10 mouse cellular contexts compared by ENCODE assay signal in the genomic region with DNA sequence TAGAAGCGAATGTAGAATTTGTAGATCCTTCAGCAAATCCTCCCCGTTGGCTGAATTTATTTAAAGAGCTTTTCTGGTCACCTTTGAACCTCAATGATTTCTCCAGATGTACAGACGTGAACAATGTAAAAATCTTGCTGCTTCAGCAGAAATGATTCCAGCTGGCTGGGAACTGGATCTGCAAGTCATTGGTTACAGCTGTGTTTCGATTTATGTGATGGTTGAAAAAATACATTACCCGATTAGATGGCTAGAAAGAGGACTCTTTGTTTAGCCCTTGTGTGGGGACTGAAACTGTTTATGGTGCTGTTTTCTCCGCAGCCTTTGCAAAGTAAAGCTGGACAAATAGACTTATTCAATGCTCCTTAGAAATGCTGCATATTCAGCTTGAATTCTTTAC. TPM values are rescaled to one million over a fixed set of nuclear protein-coding genes. Genes with fewer than 3 reads are reported as not detected.
DNase-seq lines count a peak whose midpoint lies in the region; ATAC-seq and TF ChIP-seq lines count a peak whose summit lies in the region.
"Had no signal": no experiment of that assay in that cellular context is flagged by ENCODE, and none has a peak within 500 bp of the region (broad histone marks: within the 10 kb centered on the region; RNA-seq: fewer than 3 reads in every experiment).

No protein-coding gene starts in this region.

- H3K27ac ChIP-seq in layer of hippocampus, adult 2 months = peak overlapping the region; percentile 68
- peak overlapping the region; percentile 83 for H3K27ac ChIP-seq in embryonic facial prominence, embryonic 13.5 days
- peak overlapping the region; percentile 80 for H3K27ac ChIP-seq in hindbrain, embryonic 13.5 days
- H3K27ac ChIP-seq in neural tube, embryonic 11.5 days (ENCODE audit: low read depth, low read length) = peak overlapping the region; percentile 54; the same call in 1 of the 2 replicates

- H3K9me3 ChIP-seq in embryonic facial prominence, embryonic 13.5 days = no peaks in the 10 kb centered on the region
- no peaks in the 10 kb centered on the region for H3K9me3 ChIP-seq in hindbrain, embryonic 13.5 days
- H3K9me3 ChIP-seq in neural tube, embryonic 11.5 days (ENCODE audit: control insufficient read depth, low read length) = no peaks in the 10 kb centered on the region

- TF ChIP-seq CTCF in layer of hippocampus, adult 2 months (conservative IDR thresholded peaks at IDR 0.05) = no peak

- H3K36me3 ChIP-seq in embryonic facial prominence, embryonic 13.5 days = no peaks in the 10 kb centered on the region
- H3K36me3 ChIP-seq in hindbrain, embryonic 13.5 days = no peaks in the 10 kb centered on the region
- no peaks in the 10 kb centered on the region for H3K36me3 ChIP-seq in neural tube, embryonic 11.5 days (ENCODE audit: control insufficient read depth, insufficient read depth, low read length)

- DNase-seq in layer of hippocampus, adult 2 months (ENCODE audit: low spot score in 2 of 2) = no peak
- no peak for DNase-seq in layer of hippocampus, postnatal 14 days (ENCODE audit: low spot score in 2 of 2)
- DNase-seq in neural tube, embryonic 11.5 days (ENCODE audit: low spot score) = peak; percentile 41
- DNase-seq in gastrocnemius, postnatal 10 days = no peak
- no peak for DNase-seq in MN1 (ENCODE audit: low spot score)
- no peak for DNase-seq in urinary bladder, adult 18-20 months (ENCODE audit: low spot score in 2 of 2)
- DNase-seq: cerebellum, postnatal 25 days had no signal

- WGBS in embryonic facial prominence, embryonic 13.5 days = 15% methylated on average over 6 of the region's 6 CpGs
- 30% methylated on average over 6 of the region's 6 CpGs for WGBS in hindbrain, embryonic 13.5 days
- 28% methylated on average over 6 of the region's 6 CpGs for WGBS in neural tube, embryonic 11.5 days

- H3K9ac ChIP-seq in embryonic facial prominence, embryonic 13.5 days = no peak overlapping the region
- no peak overlapping the region for H3K9ac ChIP-seq in hindbrain, embryonic 13.5 days
- H3K9ac ChIP-seq in neural tube, embryonic 11.5 days (ENCODE audit: low read length) = no peak overlapping the region

- 0 out of 2 replicates have a peak, but pooled peaks have one; percentile 62 for ATAC-seq in embryonic facial prominence, embryonic 13.5 days (ENCODE audit: insufficient number of reproducible peaks, insufficient read depth, low FRiP score, low TSS enrichment, low read depth)
- ATAC-seq in hindbrain, embryonic 13.5 days (ENCODE audit: low FRiP score) = 0 out of 2 replicates have a peak, but pooled peaks have one; percentile 43
- ATAC-seq in neural tube, embryonic 11.5 days (ENCODE audit: insufficient read depth, low FRiP score, low TSS enrichment) = peak; percentile 61; the same call in 1 of the 2 replicates

- H3K4me1 ChIP-seq in embryonic facial prominence, embryonic 13.5 days = peaks cover 7% of the 10 kb centered on the region
- H3K4me1 ChIP-seq in hindbrain, embryonic 13.5 days (replicated peaks) = peaks cover 11% of the 10 kb centered on the region
- H3K4me1 ChIP-seq in neural tube, embryonic 11.5 days (ENCODE audit: control insufficient read depth, insufficient read depth, low read length) = no peaks in the 10 kb centered on the region; the same call in 1 of the 2 replicates

- no peak overlapping the region for H3K4me3 ChIP-seq in layer of hippocampus, adult 2 months
- no peak overlapping the region for H3K4me3 ChIP-seq in embryonic facial prominence, embryonic 13.5 days
- H3K4me3 ChIP-seq in hindbrain, embryonic 13.5 days = no peak overlapping the region
- H3K4me3 ChIP-seq in neural tube, embryonic 11.5 days (ENCODE audit: low read depth, low read length) = no peak overlapping the region

- H3K4me2 ChIP-seq in embryonic facial prominence, embryonic 13.5 days = peak overlapping the region; percentile 27
- no peak overlapping the region for H3K4me2 ChIP-seq in hindbrain, embryonic 13.5 days
- no peak overlapping the region for H3K4me2 ChIP-seq in neural tube, embryonic 11.5 days (ENCODE audit: low read depth)

- no peaks in the 10 kb centered on the region for H3K27me3 ChIP-seq in embryonic facial prominence, embryonic 13.5 days
- H3K27me3 ChIP-seq in hindbrain, embryonic 13.5 days = no peaks in the 10 kb centered on the region
- H3K27me3 ChIP-seq in neural tube, embryonic 11.5 days (ENCODE audit: control insufficient read depth, insufficient read depth, low read length) = no peaks in the 10 kb centered on the region

RNA-seq across cellular contexts. Expression of a gene that starts 34.6 kb away (rescaled TPM):
- total RNA-seq in layer of hippocampus, adult 2 months (2021) = not detected
- total RNA-seq in layer of hippocampus, postnatal 14 days (2021) = not detected
- not detected in 2 replicates for polyA plus RNA-seq in embryonic facial prominence, embryonic 13.5 days (2015; fragmentation: Nextera tagmentation; extraction: Ambion mirVana)
- not detected in 2 replicates for polyA plus RNA-seq in hindbrain, embryonic 13.5 days (2015; fragmentation: Nextera tagmentation; extraction: Ambion mirVana)
- not detected in 2 replicates for polyA plus RNA-seq in neural tube, embryonic 11.5 days (2014; fragmentation: Nextera tagmentation; extraction: Ambion mirVana)
- total RNA-seq in gastrocnemius, postnatal 10 days (2021) = not detected
- polyA plus RNA-seq: large intestine, adult 2 months had no signal
